Mouse (Mus musculus): Measurements from ENCODE around the gene Gucd1. TPM values are rescaled to one million over a fixed set of nuclear protein-coding genes. Genes with fewer than 3 reads are reported as not detected.
A peak's percentile ranks its signal among the peaks of the same experiment; 100 is the strongest.

The Gucd1 gene
- total and polyA plus RNA-seq, 2 experiments = 115 to 166 TPM

DNA sequence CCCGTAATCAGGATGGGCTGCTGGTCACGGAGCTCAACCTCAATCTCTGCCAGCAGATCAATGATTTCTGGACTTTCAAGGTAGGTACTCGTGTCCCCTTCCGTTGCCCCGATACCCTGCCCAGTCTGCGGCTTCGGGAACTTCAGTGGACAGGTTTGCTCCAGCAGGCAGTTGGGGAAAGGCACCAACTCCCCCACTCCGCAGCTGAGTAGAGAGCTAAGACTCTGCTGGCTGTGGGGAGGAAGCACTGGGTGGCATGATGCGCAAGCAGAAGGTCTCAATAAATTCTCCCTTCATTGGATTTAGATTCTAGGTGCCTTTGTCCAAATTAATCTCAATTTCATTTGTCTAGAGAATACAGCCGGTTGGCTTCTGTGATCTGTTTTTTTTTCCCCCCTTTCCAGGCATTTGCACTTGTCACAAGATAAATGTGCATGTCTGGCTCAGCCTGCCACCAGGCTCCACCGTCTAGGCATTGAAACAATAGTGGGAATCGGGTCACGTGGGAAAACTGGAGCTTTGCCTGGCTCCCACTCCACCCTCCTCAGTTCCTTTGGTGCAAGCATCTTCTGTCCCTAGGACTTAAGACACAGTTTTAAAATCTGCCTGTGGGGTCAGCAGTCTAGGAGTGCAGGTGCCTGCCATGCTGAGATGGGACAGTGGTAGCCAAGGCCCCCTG is 79.5 kb downstream of the Gucd1 start:
- whole genome bisulfite sequencing = 79% methylated on average over 13 of the region's 13 CpGs
- Histone ChIP-seq H3K36me3 (ENCODE audit: control insufficient read depth, insufficient read depth, low read length) (peaks cover 48% of the 10 kb centered on the region), H3K27ac (replicated peaks; ENCODE audit: insufficient read depth, low read depth, low read length) (no peak overlapping the region), H3K79me2 (ENCODE audit: control insufficient read depth, insufficient read depth, low read length) (no peaks in the 10 kb centered on the region), H3K27me3 (ENCODE audit: control insufficient read depth, insufficient read depth, low read length) (no peaks in the 10 kb centered on the region), H3K4me1 (ENCODE audit: control insufficient read depth, insufficient read depth, low read length) (no peaks in the 10 kb centered on the region), H3K4me3 (ENCODE audit: insufficient read depth, low read depth, low read length) (no peak overlapping the region), H3K9ac (ENCODE audit: low read depth, low read length) (no peak overlapping the region)
- TF ChIP-seq CTCF (IDR thresholded peaks at IDR 0.05; ENCODE audit: low read depth, low read length) (no peak), POLR2A (IDR thresholded peaks at IDR 0.05; ENCODE audit: extremely low read depth, insufficient read depth, low read length) (no peak)
- DNase-seq (ENCODE audit: extremely low read depth, low read depth, low spot score) = no peak

DNA sequence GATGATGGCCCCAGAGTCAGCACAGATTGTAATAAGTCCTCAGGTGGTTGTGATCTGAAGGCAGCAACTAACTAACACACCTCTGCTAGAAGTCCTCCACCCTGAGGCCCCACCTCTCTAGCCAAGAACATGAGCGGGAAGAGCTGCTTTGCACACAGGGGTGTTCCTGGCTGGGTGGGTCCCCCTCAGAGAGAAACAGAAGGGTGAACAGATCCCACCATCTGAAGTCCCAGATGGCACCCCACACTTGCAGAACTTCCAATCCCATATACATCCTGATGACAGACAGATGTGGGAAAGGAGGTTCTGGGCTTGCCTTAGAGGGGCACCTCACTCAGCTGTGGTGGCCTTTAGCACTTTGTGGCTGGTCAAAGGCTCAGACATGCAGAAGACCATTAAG is 80.5 kb downstream of the Gucd1 start:
- DNase-seq (ENCODE audit: extremely low read depth, low read depth, low spot score) = no peak
- Histone ChIP-seq H3K27ac (replicated peaks; ENCODE audit: insufficient read depth, low read depth, low read length) (no peak overlapping the region), H3K27me3 (ENCODE audit: control insufficient read depth, insufficient read depth, low read length) (no peaks in the 10 kb centered on the region), H3K4me3 (ENCODE audit: insufficient read depth, low read depth, low read length) (no peak overlapping the region), H3K36me3 (ENCODE audit: control insufficient read depth, insufficient read depth, low read length) (peaks cover 50% of the 10 kb centered on the region), H3K4me1 (ENCODE audit: control insufficient read depth, insufficient read depth, low read length) (no peaks in the 10 kb centered on the region), H3K79me2 (ENCODE audit: control insufficient read depth, insufficient read depth, low read length) (no peaks in the 10 kb centered on the region), H3K9ac (ENCODE audit: low read depth, low read length) (no peak overlapping the region)
- TF ChIP-seq CTCF (IDR thresholded peaks at IDR 0.05; ENCODE audit: low read depth, low read length) (no peak), POLR2A (IDR thresholded peaks at IDR 0.05; ENCODE audit: extremely low read depth, insufficient read depth, low read length) (no peak)
- 93% methylated on average over 1 of the region's 1 CpGs for WGBS

GRCm38 (mm10) chr10:75436604-75437217 is 81.1 kb downstream of the Gucd1 start:
- no peaks in the 10 kb centered on the region for H3K27me3 ChIP-seq (ENCODE audit: control insufficient read depth, insufficient read depth, low read length)
- H3K4me3 ChIP-seq (ENCODE audit: insufficient read depth, low read depth, low read length) = no peak overlapping the region
- no peaks in the 10 kb centered on the region for H3K4me1 ChIP-seq (ENCODE audit: control insufficient read depth, insufficient read depth, low read length)
- TF ChIP-seq CTCF (IDR thresholded peaks at IDR 0.05; ENCODE audit: low read depth, low read length) (peak; percentile 67), POLR2A (IDR thresholded peaks at IDR 0.05; ENCODE audit: extremely low read depth, insufficient read depth, low read length) (no peak)
- WGBS = 49% methylated on average over 3 of the region's 3 CpGs
- H3K36me3 ChIP-seq (ENCODE audit: control insufficient read depth, insufficient read depth, low read length) = peaks cover 53% of the 10 kb centered on the region
- DNase-seq (ENCODE audit: extremely low read depth, low read depth, low spot score) = peak; percentile 62
- no peak overlapping the region for H3K9ac ChIP-seq (ENCODE audit: low read depth, low read length)
- H3K27ac ChIP-seq (replicated peaks; ENCODE audit: insufficient read depth, low read depth, low read length) = no peak overlapping the region
- no peaks in the 10 kb centered on the region for H3K79me2 ChIP-seq (ENCODE audit: control insufficient read depth, insufficient read depth, low read length)

GRCm38 (mm10) chr10:75430633-75431032 is 87.1 kb downstream of the Gucd1 start:
- Histone ChIP-seq H3K79me2 (ENCODE audit: control insufficient read depth, insufficient read depth, low read length) (no peaks in the 10 kb centered on the region; the same call in 1 of the 2 replicates), H3K9ac (ENCODE audit: low read depth, low read length) (no peak overlapping the region), H3K27me3 (ENCODE audit: control insufficient read depth, insufficient read depth, low read length) (no peaks in the 10 kb centered on the region), H3K4me3 (ENCODE audit: insufficient read depth, low read depth, low read length) (no peak overlapping the region), H3K4me1 (ENCODE audit: control insufficient read depth, insufficient read depth, low read length) (peaks cover 9% of the 10 kb centered on the region), H3K27ac (replicated peaks; ENCODE audit: insufficient read depth, low read depth, low read length) (no peak overlapping the region), H3K36me3 (ENCODE audit: control insufficient read depth, insufficient read depth, low read length) (peaks cover 37% of the 10 kb centered on the region)
- TF ChIP-seq POLR2A (IDR thresholded peaks at IDR 0.05; ENCODE audit: extremely low read depth, insufficient read depth, low read length) = no peak
- no peak for TF ChIP-seq CTCF (IDR thresholded peaks at IDR 0.05; ENCODE audit: low read depth, low read length)
- WGBS = 96% methylated on average over 6 of the region's 6 CpGs
- no peak for DNase-seq (ENCODE audit: extremely low read depth, low read depth, low spot score)

- Histone ChIP-seq H3K27me3 (ENCODE audit: control insufficient read depth, insufficient read depth, low read length) (no peaks in the 10 kb centered on the region), H3K79me2 (ENCODE audit: control insufficient read depth, insufficient read depth, low read length) (no peaks in the 10 kb centered on the region; the same call in 1 of the 2 replicates), H3K4me3 (ENCODE audit: insufficient read depth, low read depth, low read length) (no peak overlapping the region), H3K36me3 (ENCODE audit: control insufficient read depth, insufficient read depth, low read length) (peaks cover 35% of the 10 kb centered on the region), H3K9ac (ENCODE audit: low read depth, low read length) (no peak overlapping the region), H3K27ac (replicated peaks; ENCODE audit: insufficient read depth, low read depth, low read length) (peak overlapping the region; percentile 94; the same call in 1 of the 2 replicates), H3K4me1 (ENCODE audit: control insufficient read depth, insufficient read depth, low read length) (peaks cover 9% of the 10 kb centered on the region)
- no peak for TF ChIP-seq CTCF (IDR thresholded peaks at IDR 0.05; ENCODE audit: low read depth, low read length)
- TF ChIP-seq POLR2A (IDR thresholded peaks at IDR 0.05; ENCODE audit: extremely low read depth, insufficient read depth, low read length) = no peak
- no peak for DNase-seq (ENCODE audit: extremely low read depth, low read depth, low spot score)
- WGBS = 82% methylated on average over 5 of the region's 5 CpGs
Observed at GRCm38 (mm10) chr10:75430147-75430537, 87.6 kb downstream of the Gucd1 start.

Data from liver, adult 2 months (tissue).